Mouse (Mus musculus) granulocyte monocyte progenitor cell, adult 5-6 weeks (primary cell): Measurements from ENCODE around the gene Def6. TPM values are rescaled to one million over a fixed set of nuclear protein-coding genes. Genes with fewer than 3 reads are reported as not detected.

Experiments
- ATAC-seq: replicated peaks from 2 replicates; pipeline ENCODE4 v1.8.0; 2016; ENCODE audit warnings: mild to moderate bottlenecking, moderate TSS enrichment, inconsistent platforms; ENCODE audit not compliant: poor library complexity, severe bottlenecking
- total RNA-seq, 2 experiments: library from RNA; stranded (forward) in 1 of 2; stranded (reverse) in 1 of 2; fragments of 200-712, 200-1000 nt in 1 of 2; fragments of >200 nt in 1 of 2; fragmentation: Nextera tagmentation in 1 of 2; gene quantifications; 2 replicates each; pipeline ENCODE4 v1.2.3; 2014 to 2017

Gene Def6
- 57.9 and 67.3 TPM in 2 replicates for total RNA-seq (2014; fragmentation: Nextera tagmentation)
- total RNA-seq (2017): 108 and 142 TPM in 2 replicates

- peak; percentile 69 for ATAC-seq
These were observed at the start of gene Def6 for GRCm38 (mm10) chr17:28207591-28208313. Gene Def6, plus strand, starts transcription at chr17:28207778.

DNA sequence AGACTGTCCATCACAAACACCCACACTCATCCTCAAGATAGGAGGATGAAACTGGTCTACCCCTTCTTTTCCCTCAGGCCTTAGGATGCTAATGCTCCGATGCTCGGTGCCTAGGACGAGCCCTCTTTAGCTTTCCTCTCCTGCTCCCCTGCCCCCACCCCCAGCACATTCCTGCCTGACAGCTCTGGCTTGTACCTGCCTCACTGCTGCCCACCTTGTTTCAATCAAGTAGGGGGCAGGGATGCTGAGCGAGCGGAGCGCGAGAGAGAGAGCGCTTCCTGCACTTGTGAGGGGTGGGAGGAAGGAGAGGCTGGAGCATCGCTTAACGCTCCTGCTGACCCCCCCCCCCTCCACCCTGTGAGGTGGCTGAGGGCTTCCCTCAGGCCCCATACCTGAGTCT is 47.2 kb upstream of the Def6 start:
- ATAC-seq: no peak

DNA sequence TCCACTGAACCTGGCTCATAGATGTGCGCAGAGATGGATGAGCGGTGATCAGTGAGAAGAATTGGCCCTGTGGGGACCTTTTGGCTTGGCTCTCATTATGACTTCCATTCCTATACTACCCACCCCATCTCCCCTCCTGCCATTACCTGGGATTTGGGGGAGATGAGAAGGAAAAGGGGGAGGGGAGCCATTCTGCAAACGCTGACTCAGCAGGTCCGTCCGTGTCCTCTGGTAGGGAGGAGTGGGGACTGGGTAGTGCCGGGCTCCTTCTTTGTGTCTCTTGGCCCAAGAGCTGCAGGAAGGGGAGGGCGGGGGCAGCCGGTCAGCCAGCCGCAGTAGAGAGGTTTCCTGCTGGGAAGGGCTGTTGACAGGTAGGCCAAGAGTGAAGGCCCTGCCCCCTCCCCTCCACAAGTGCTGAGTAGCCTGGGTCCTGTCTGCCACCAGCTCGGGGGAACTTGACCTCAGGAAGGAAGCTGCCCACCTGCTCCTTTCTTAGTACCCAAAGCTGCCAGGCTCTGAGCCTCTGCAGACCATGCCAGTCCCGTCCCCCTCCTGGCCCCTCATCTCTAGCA is 46.2 kb upstream of the Def6 start:
- no peak for ATAC-seq

DNA sequence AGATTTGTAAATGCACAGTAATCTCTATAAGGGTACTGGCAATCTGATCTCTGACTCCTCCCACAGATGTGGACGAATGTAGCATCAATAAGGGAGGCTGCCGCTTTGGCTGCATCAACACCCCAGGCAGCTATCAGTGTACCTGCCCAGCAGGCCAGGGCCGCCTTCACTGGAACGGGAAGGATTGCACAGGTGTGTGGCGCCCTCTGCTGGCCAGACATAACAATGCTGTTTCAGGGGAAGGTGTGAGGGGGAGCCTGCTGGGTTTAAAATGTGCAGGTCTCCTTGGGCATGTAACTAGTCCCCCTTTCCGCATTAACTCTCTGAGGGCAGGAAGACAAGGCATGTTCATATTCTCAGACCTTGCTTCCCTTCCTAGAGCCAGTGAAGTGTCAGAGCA is 43.9 kb upstream of the Def6 start:
- peak; percentile 75 for ATAC-seq

- ATAC-seq: no peak
These were observed 36.9 kb upstream of the Def6 start for GRCm38 (mm10) chr17:28170460-28171305.

DNA sequence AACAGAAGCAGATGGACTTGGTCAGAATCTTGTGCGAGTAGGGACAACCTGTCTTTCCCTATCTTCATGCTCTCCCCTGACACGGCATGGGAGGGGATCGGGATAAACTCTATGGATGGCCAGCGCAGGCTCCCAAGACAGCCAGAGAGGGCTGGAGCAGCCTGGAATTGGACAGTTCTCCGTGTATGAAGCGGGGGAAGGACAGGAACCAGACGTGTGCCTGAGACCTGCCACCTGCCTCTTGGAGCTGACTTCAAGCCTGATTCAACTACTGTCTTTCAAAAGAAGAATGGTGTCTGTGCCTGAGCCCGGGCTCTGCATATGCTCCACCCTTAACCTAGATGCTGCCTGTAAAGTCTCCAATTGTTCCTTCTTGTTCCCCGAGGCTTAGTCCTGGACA is 34.9 kb upstream of the Def6 start:
- no peak for ATAC-seq

DNA sequence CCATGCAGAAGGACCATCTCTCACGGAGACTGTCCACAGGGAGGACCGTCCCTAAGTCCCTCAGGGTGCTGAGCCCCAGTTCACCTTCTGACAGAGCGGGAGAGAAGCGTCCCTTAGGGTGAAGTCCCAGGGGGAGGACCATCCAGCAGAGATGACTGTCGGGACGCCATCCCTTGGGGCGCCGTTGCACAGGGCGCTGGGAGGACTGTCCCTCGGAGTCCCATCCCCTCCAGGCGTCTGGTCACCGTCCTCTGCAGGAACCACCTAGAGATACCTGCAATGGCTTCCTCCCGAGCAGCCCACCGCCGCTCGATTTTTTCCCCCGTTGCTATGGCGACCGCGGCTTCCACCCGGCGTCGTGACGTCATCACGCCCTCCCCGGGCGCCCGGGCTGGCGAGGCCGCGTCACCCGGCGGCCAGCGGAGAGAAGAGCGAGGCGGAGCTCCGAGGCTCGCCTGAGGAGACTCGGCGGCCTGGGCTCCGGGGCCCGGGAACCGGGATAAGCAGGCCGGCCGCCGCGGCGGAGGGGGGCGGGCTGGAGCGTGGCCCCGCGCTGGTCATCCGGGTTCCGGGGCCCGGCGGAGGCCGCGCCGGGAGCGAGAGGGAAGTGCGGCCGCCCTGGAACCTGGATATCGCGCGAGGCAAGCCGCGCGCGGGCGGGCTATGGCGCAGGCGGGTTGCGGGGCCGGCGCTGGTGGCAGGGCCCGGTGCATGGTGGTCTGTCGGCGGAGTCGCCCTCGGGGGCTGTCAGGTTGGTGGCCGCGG is 30.6 kb upstream of the Def6 start, which contains the start of gene Zfp523:
Zfp523 (plus strand) TSS at position 355 of the 765 bp plus-strand sequence.
- peak; percentile 57 for ATAC-seq

DNA sequence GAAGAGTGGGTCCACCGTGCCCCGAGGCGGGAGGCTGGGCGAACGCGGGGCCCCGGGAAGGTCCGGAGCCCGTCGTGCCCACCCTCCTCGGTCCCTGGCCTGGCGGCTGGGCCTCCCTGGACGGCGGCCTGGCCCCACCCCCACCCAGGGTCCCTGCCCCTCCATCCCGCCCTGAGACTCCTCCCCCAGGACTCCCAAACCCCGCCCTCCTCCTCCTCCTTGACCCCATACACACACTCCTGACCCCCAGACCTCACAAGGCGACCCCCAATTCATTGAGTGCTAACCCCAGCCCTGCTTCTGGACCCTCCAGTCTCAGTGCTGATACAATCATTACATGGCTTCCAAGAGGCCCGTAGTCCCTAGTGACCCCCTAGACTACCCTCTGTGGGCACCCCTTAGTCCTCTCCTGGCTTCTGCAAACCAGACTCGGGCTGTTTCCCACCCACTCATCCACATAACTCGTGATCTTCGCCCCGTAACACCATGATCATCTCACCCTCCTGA is 30.0 kb upstream of the Def6 start:
- ATAC-seq: peak; percentile 12; the same call in 1 of the 2 replicates

DNA sequence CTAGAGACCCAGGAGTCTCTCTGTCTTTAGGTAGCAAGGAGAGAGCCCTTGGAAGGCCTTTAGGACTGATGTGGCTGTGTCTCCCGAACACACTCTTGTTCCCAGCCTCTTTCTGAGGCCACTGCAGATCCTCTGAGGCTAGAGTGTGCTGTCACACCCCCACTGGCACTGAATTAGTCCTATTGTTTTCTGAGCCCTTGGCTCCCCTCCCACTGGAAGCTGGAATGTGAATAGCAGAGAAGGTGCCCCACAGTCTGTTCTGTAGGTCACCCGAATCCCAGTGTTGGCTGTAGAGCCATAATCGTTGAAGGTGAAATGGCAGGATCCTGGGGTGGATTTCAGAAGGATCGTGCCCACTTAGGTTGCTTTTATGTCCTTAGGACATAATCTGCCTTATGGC is 27.2 kb upstream of the Def6 start:
- no peak for ATAC-seq

GRCm38 (mm10) chr17:28180783-28181544 is 26.6 kb upstream of the Def6 start:
- peak; percentile 76 for ATAC-seq

- ATAC-seq: peak; percentile 10; the same call in 1 of the 2 replicates
These were observed 22.5 kb upstream of the Def6 start for GRCm38 (mm10) chr17:28184971-28185638.

DNA sequence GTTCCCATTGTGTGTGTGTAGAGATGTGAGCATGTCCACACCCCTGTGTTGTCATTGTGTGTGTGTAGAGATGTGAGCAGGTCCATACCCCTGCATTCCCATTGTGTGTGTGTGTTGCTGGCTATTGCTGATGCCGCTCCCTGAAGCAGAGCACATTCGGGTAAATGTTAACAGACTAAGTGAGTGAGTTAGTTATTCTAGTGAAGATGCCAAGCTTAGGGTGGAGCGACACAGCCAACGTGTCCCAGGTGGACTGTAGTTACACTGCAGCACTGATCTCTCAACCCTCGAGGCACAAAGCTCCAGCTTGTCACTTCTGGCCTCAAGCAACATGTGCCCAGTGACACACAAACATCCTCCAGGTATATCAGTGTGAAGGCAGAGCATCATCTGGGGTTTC is 19.3 kb upstream of the Def6 start:
- no peak for ATAC-seq

DNA sequence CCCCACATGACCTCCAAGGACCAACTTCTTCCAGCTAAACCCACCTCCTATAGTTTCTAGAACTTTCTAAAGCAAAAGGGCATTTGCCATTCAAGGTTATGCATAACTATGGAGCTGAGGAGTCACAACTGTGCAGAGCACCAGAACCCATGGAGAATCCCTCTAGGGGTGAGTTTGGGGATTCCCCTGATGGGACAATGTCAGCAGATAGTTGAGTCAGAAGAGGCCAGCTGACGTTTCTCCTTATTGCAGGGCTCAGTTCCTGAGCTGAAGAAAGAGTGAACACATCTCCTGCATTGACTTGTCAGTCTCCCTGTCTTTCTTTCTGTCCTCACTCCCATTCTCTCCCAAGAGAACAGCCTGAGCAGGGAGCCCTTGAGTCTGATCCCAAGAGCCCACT is 14.8 kb upstream of the Def6 start:
- ATAC-seq: no peak

- ATAC-seq: no peak
These were observed 14.0 kb upstream of the Def6 start for GRCm38 (mm10) chr17:28193559-28193958.

GRCm38 (mm10) chr17:28195033-28195432 is 12.5 kb upstream of the Def6 start:
- ATAC-seq: no peak

DNA sequence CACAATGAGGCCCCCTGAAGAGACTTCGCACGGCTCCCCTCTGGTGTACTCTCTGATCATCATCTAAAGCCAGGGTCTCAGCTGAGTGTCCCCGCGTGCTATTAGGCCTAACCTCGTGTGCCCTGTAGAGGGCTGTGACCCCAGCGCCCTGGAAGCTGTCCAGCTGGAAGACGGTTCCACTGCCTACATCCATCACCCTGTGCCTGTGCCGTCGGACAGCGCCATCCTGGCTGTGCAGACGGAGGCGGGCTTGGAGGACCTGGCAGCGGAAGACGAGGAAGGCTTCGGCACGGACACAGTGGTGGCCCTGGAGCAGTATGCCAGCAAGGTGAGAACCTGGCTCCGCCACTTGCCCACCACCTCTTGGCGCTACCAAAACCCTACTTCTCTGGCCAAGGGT is 9.9 kb upstream of the Def6 start:
- ATAC-seq: no peak

- no peak for ATAC-seq
These were observed 5.6 kb upstream of the Def6 start for GRCm38 (mm10) chr17:28201982-28202381.

DNA sequence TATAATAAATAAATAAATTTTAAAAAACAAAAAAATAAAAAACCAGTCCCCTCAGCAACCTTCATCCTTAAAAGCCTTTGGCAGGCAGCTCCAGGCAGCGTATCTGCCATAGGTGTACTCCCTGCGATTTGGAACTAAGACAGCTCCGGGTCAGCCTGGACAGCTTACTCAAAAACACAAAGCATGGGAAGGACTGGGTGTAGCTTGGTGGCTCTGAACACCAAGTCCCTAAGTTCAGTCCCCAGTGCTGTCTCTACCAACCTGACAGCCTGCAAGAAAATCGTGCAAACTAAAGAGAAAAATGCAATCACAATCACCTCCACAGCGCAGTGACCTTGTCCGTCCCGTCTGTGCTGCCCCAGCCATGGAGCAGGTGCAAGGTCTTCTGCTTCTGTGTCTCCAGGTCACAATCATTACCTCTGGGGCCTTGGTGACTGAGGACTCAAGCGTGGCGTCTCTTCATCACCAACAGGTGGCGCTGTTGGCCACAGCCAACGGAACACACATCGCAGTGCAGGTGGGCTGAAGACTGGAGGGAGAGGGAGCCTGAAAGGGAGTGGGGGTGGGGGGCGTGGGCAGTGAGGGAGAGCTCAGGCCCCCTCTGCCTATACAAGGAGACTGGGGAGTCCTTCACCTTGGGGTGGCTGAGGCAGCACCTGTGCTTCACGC is 3.4 kb upstream of the Def6 start:
- ATAC-seq: 0 out of 2 replicates have a peak, but pooled peaks have one; percentile 18
